Mouse (Mus musculus): ENCODE measurements around the gene Sgf29. TPM values are rescaled to one million over a fixed set of nuclear protein-coding genes. Genes with fewer than 3 reads are reported as not detected.

Sgf29 gene
- polyA plus RNA-seq, 1 experiment from 2014 or later = 27.7 TPM

DNA sequence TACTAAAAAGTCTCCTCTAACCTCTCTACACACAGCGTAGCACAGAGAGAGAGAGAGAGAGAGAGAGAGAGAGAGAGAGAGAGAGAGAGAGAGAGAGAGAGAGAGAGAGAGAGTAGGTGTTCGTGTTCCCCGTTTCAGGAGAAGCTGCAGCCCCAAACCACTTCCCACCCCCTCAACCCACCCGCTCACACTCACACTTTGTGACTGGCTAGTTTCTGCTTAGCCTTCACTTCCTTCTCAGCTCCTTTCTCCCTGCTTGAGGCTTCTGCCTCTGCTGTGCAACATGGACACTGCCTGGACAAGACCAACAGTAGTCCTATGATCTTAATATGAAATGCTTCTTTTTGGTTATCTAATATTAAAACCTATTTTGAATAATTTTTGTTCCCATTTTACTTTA, 61.2 kb downstream of the Sgf29 start:
- Histone ChIP-seq H3K27me3 (replicated peaks) (peaks cover 14% of the 10 kb centered on the region), H3K36me3 (no peaks in the 10 kb centered on the region), H3K4me2 (no peak overlapping the region), H3K27ac (replicated peaks) (no peak overlapping the region), H3K4me1 (no peaks in the 10 kb centered on the region), H3K4me3 (no peak overlapping the region), H3K9me3 (no peaks in the 10 kb centered on the region), H3K9ac (no peak overlapping the region)
- 54% methylated on average over 4 of the region's 4 CpGs for WGBS
- no peak for ATAC-seq (ENCODE audit: extremely low read depth, insufficient number of reproducible peaks, low FRiP score, low TSS enrichment)

GRCm38 (mm10) chr7:126711910-126712309, 62.8 kb downstream of the Sgf29 start:
- H3K27ac ChIP-seq (replicated peaks) = no peak overlapping the region
- no peaks in the 10 kb centered on the region for H3K4me1 ChIP-seq
- H3K36me3 ChIP-seq = no peaks in the 10 kb centered on the region
- H3K4me2 ChIP-seq = no peak overlapping the region
- ATAC-seq (ENCODE audit: extremely low read depth, insufficient number of reproducible peaks, low FRiP score, low TSS enrichment) = no peak
- H3K9me3 ChIP-seq = no peaks in the 10 kb centered on the region
- no peaks in the 10 kb centered on the region; the same call in 1 of the 2 replicates for H3K27me3 ChIP-seq (replicated peaks)
- 64% methylated on average over 3 of the region's 3 CpGs for WGBS
- no peak overlapping the region for H3K4me3 ChIP-seq
- no peak overlapping the region for H3K9ac ChIP-seq

DNA sequence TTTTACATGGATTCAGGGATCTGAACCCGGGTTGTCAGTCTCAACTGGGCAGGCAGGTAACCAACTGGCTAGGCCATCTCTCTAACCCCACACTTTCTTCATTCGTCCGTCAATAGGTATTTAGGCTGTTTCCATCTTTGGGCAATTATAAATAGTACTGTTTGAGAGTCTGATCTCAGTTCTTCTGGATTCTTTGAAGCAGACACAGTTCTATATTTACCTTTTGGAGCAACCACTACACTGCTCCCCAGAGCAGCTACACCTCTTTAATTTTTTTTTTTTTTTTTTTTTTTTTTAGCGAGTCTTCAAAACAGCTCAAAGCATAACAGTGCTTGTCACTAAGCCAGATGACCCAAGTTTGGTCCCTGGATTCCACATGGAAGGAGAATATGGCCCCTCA, 66.6 kb downstream of the Sgf29 start:
- ATAC-seq (ENCODE audit: extremely low read depth, insufficient number of reproducible peaks, low FRiP score, low TSS enrichment) = no peak

GRCm38 (mm10) chr7:126717566-126717965, 68.5 kb downstream of the Sgf29 start:
- Histone ChIP-seq H3K4me1 (no peaks in the 10 kb centered on the region), H3K4me3 (no peak overlapping the region), H3K9ac (no peak overlapping the region), H3K9me3 (no peaks in the 10 kb centered on the region), H3K4me2 (no peak overlapping the region), H3K36me3 (no peaks in the 10 kb centered on the region), H3K27ac (replicated peaks) (no peak overlapping the region), H3K27me3 (replicated peaks) (no peaks in the 10 kb centered on the region)
- ATAC-seq (ENCODE audit: extremely low read depth, insufficient number of reproducible peaks, low FRiP score, low TSS enrichment) = no peak
- 81% methylated on average over 3 of the region's 3 CpGs for WGBS

More for the DNA sequence above, 66.6 kb downstream of the Sgf29 start:
- H3K9me3 ChIP-seq = no peaks in the 10 kb centered on the region
- WGBS = 73% methylated on average over 4 of the region's 4 CpGs
- no peaks in the 10 kb centered on the region for H3K4me1 ChIP-seq
- no peak overlapping the region for H3K27ac ChIP-seq (replicated peaks)
- H3K4me2 ChIP-seq = no peak overlapping the region
- no peaks in the 10 kb centered on the region for H3K27me3 ChIP-seq (replicated peaks)
- no peaks in the 10 kb centered on the region for H3K36me3 ChIP-seq
- H3K4me3 ChIP-seq = no peak overlapping the region
- H3K9ac ChIP-seq = no peak overlapping the region

DNA sequence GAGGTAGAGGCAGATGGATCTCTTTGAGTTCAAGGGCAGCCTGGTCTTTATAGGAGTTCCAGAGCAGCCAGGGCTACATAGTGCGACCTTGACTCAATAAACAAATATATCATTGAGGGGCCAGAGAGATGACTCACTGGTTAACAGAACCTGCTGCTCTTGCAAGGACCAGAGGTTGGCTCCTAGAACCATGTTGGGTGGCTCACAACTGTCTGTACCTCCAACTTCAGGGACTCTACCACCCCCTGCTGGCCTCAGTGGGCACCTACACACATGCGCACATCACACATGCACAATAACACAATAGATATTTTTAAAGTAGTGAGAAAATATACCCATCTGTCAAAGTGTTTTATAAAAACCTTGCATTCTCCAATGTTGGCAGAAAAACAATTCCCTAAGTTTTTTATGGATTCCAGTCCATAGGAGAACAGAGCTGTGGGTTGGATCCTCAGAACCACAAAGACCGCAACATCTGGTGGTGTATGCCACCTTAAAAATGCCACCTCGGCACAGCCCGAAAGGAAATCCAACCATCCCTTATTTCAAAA, 69.8 kb downstream of the Sgf29 start:
- no peaks in the 10 kb centered on the region for H3K27me3 ChIP-seq (replicated peaks)
- WGBS = 88% methylated on average over 5 of the region's 5 CpGs

GRCm38 (mm10) chr7:126721635-126722034, 72.5 kb downstream of the Sgf29 start:
- H3K27me3 ChIP-seq (replicated peaks) = no peaks in the 10 kb centered on the region
- no peak overlapping the region for H3K27ac ChIP-seq (replicated peaks)
- no peak overlapping the region for H3K4me2 ChIP-seq
- H3K4me1 ChIP-seq = no peaks in the 10 kb centered on the region
- no peak overlapping the region for H3K4me3 ChIP-seq
- no peak for ATAC-seq (ENCODE audit: extremely low read depth, insufficient number of reproducible peaks, low FRiP score, low TSS enrichment)
- no peaks in the 10 kb centered on the region for H3K36me3 ChIP-seq
- H3K9ac ChIP-seq = no peak overlapping the region
- WGBS = 82% methylated on average over 13 of the region's 13 CpGs
- H3K9me3 ChIP-seq = 0 out of 2 replicates have a peak, but pooled peaks cover 4% of the 10 kb centered on the region

More for the DNA sequence above, 69.8 kb downstream of the Sgf29 start:
- Histone ChIP-seq H3K4me1 (no peaks in the 10 kb centered on the region), H3K36me3 (no peaks in the 10 kb centered on the region), H3K27ac (replicated peaks) (no peak overlapping the region), H3K4me2 (no peak overlapping the region), H3K9ac (no peak overlapping the region), H3K4me3 (no peak overlapping the region), H3K9me3 (0 out of 2 replicates have a peak, but pooled peaks cover 4% of the 10 kb centered on the region)
- ATAC-seq (ENCODE audit: extremely low read depth, insufficient number of reproducible peaks, low FRiP score, low TSS enrichment) = no peak

Other genes with a start within 250 kb of the Sgf29 start
- not detected in 2 replicates for gene Cd19, start 234.4 kb upstream of the Sgf29 start, polyA plus RNA-seq (2015; fragmentation: Nextera tagmentation; extraction: Ambion mirVana)
- 19.1 and 19.4 TPM in 2 replicates for gene Rabep2, start 220.6 kb upstream of the Sgf29 start, polyA plus RNA-seq (2015; fragmentation: Nextera tagmentation; extraction: Ambion mirVana)
- gene Atp2a1, start 186.2 kb upstream of the Sgf29 start, polyA plus RNA-seq (2015; fragmentation: Nextera tagmentation; extraction: Ambion mirVana) = 1.3 and 2.2 TPM in 2 replicates
- gene Sh2b1, start 173.9 kb upstream of the Sgf29 start, polyA plus RNA-seq (2015; fragmentation: Nextera tagmentation; extraction: Ambion mirVana) = 40.7 and 41.2 TPM in 2 replicates
- 160 and 181 TPM in 2 replicates for gene Tufm, start 161.9 kb upstream of the Sgf29 start, polyA plus RNA-seq (2015; fragmentation: Nextera tagmentation; extraction: Ambion mirVana)
- 32.8 and 36.1 TPM in 2 replicates for gene Atxn2l, start 145.9 kb upstream of the Sgf29 start, polyA plus RNA-seq (2015; fragmentation: Nextera tagmentation; extraction: Ambion mirVana)
- gene Eif3c, start 82.9 kb upstream of the Sgf29 start, polyA plus RNA-seq (2015; fragmentation: Nextera tagmentation; extraction: Ambion mirVana) = 129 and 135 TPM in 2 replicates
- 0.15 and 0.33 TPM in 2 replicates for gene Apobr, start 64.4 kb upstream of the Sgf29 start, polyA plus RNA-seq (2015; fragmentation: Nextera tagmentation; extraction: Ambion mirVana)
- 19.4 and 22.1 TPM in 2 replicates for gene Cln3, start 63.5 kb upstream of the Sgf29 start, polyA plus RNA-seq (2015; fragmentation: Nextera tagmentation; extraction: Ambion mirVana)
- gene Il27, start 54.4 kb upstream of the Sgf29 start, polyA plus RNA-seq (2015; fragmentation: Nextera tagmentation; extraction: Ambion mirVana) = not detected in 2 replicates
- gene Nupr1, start 18.4 kb upstream of the Sgf29 start, polyA plus RNA-seq (2015; fragmentation: Nextera tagmentation; extraction: Ambion mirVana) = 6.2 and 9.3 TPM in 2 replicates
- 5.8 and 6.2 TPM in 2 replicates for gene Sult1a1, start 27.1 kb downstream of the Sgf29 start, polyA plus RNA-seq (2015; fragmentation: Nextera tagmentation; extraction: Ambion mirVana)
- 109 and 124 TPM in 2 replicates for gene Bola2, start 46.1 kb downstream of the Sgf29 start, polyA plus RNA-seq (2015; fragmentation: Nextera tagmentation; extraction: Ambion mirVana)
- 6.9 and 7.1 TPM in 2 replicates for gene Slx1b, start 46.5 kb downstream of the Sgf29 start, polyA plus RNA-seq (2015; fragmentation: Nextera tagmentation; extraction: Ambion mirVana)
- gene Coro1a, start 58.5 kb downstream of the Sgf29 start, polyA plus RNA-seq (2015; fragmentation: Nextera tagmentation; extraction: Ambion mirVana) = 11.8 and 16.6 TPM in 2 replicates
- gene Mapk3, start 110.3 kb downstream of the Sgf29 start, polyA plus RNA-seq (2015; fragmentation: Nextera tagmentation; extraction: Ambion mirVana) = 57.5 and 65.5 TPM in 2 replicates
- 1.2 and 1.4 TPM in 2 replicates for gene Gdpd3, start 117.0 kb downstream of the Sgf29 start, polyA plus RNA-seq (2015; fragmentation: Nextera tagmentation; extraction: Ambion mirVana)
- 79.1 and 86.2 TPM in 2 replicates for gene Ypel3, start 127.6 kb downstream of the Sgf29 start, polyA plus RNA-seq (2015; fragmentation: Nextera tagmentation; extraction: Ambion mirVana)
- 0.32 and 0.33 TPM in 2 replicates for gene Tbx6, start 132.2 kb downstream of the Sgf29 start, polyA plus RNA-seq (2015; fragmentation: Nextera tagmentation; extraction: Ambion mirVana)
- gene Ppp4c, start 143.2 kb downstream of the Sgf29 start, polyA plus RNA-seq (2015; fragmentation: Nextera tagmentation; extraction: Ambion mirVana) = 151 and 166 TPM in 2 replicates
- 0.29 and 0.32 TPM in 2 replicates for gene Fam57b, start 148.4 kb downstream of the Sgf29 start, polyA plus RNA-seq (2015; fragmentation: Nextera tagmentation; extraction: Ambion mirVana)
- gene 4930451I11Rik, start 182.3 kb downstream of the Sgf29 start, polyA plus RNA-seq (2015; fragmentation: Nextera tagmentation; extraction: Ambion mirVana) = not detected in 2 replicates
- gene Doc2a, start 198.1 kb downstream of the Sgf29 start, polyA plus RNA-seq (2015; fragmentation: Nextera tagmentation; extraction: Ambion mirVana) = 0.15 and 0.17 TPM in 2 replicates
- 18.8 and 23.1 TPM in 2 replicates for gene Hirip3, start 212.7 kb downstream of the Sgf29 start, polyA plus RNA-seq (2015; fragmentation: Nextera tagmentation; extraction: Ambion mirVana)
- 55.6 and 55.8 TPM in 2 replicates for gene Ino80e, start 213.1 kb downstream of the Sgf29 start, polyA plus RNA-seq (2015; fragmentation: Nextera tagmentation; extraction: Ambion mirVana)
- gene Taok2, start 235.4 kb downstream of the Sgf29 start, polyA plus RNA-seq (2015; fragmentation: Nextera tagmentation; extraction: Ambion mirVana) = 31.8 and 32.1 TPM in 2 replicates

Data from heart, embryonic 13.5 days (tissue).